Mouse (Mus musculus) brain, embryonic 14.5 days (tissue): ENCODE results near the gene Cacna2d3. TPM values are rescaled to one million over a fixed set of nuclear protein-coding genes. Genes with fewer than 3 reads are reported as not detected.

Experiments
- DNase-seq: peaks from one replicate; pipeline ENCODE4 v3.0.0-alpha.2; 2011; ENCODE audit warnings: low read depth
- CTCF ChIP-seq: fragments of 200-500 bp; IDR thresholded peaks from 2 replicates; pipeline ENCODE4 v1.5.1; 2012; ENCODE audit warnings: inconsistent platforms, mild to moderate bottlenecking, moderate library complexity, borderline replicate concordance; ENCODE audit not compliant: insufficient read depth, insufficient read length; ENCODE audit errors: extremely low read depth
- POLR2A ChIP-seq: fragments of 200-500 bp; IDR thresholded peaks from 2 replicates; pipeline ENCODE4 v1.6.1; 2012; ENCODE audit warnings: mild to moderate bottlenecking, inconsistent platforms, borderline replicate concordance; ENCODE audit not compliant: poor library complexity, insufficient read depth, insufficient read length, severe bottlenecking; ENCODE audit errors: extremely low read depth
- polyA plus RNA-seq: library from polyadenylated mRNA; depleted of rRNA; stranded (reverse); fragments of >200 nt; gene quantifications from 2 replicates; pipeline ENCODE4 v1.2.3, GENCODE M21; 2012

Cacna2d3 gene
- polyA plus RNA-seq, 1 experiment, result 32.5 TPM

DNA sequence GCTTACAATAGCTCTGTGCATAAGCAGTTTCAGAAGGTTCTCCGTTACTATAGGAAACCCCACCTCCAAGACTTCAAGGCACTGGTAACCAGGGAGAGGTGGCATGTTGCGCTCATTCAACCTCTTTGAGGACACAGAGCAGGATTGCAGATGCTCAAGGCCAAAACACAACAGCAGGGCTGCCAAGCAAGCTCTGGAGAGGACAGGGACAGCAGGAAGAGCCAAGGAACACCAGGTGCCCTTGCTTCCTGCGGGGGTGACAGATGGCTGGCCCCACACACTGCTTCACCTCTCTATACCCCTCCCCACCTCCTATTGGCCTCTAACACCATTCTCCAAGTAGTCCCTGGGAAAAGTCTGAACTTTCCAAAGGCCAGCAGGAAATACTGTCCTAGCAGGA lies 9.0 kb downstream of the Cacna2d3 start:
- no peak for TF ChIP-seq CTCF
- TF ChIP-seq POLR2A, result no peak
- no peak for DNase-seq

- TF ChIP-seq CTCF, result no peak
- no peak for TF ChIP-seq POLR2A
- DNase-seq, result peak; percentile 59
Observed at GRCm38 (mm10) chr14:29707561-29708335, 13.9 kb downstream of the Cacna2d3 start.

DNA sequence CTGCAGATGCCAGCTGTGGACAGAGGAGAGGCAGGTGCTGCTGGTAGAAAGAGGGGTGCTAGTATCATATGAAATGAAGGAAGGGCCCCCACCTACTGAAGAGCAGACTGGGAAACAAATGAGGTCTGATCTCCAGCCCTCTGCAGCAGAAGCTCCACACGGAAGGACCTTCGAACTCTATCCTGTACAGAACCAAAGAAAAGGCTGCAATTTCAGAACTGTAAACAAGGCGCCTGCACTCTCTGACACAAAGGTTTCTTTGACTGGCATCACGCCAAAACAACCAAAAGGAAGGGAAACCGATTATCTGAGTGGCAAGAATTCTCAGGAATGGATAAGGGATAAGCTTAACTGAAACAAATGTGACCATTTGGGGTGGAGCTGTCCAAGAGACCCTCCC lies 18.9 kb downstream of the Cacna2d3 start:
- DNase-seq, result no peak
- TF ChIP-seq POLR2A (no peak), CTCF (no peak)

DNA sequence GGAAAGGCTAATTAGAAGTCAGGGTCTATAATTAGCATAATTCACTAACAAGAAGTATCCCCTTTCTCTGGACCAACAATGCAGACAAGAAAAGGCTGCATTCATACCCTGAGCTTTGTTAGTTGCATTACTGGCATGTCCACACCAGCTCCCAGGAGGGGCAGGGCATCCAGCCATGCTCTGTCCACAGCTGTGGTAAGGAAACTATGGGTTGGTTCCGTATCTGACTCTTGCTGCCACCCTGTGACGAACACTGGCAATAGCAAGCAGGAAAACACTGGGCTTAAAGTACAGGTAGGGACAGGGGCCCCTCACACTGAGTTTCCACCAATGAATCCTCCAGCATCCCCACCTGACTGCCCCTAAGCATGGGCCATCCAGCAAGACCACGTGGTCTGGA lies 25.5 kb downstream of the Cacna2d3 start:
- peak; percentile 89 for DNase-seq
- TF ChIP-seq POLR2A (no peak), CTCF (peak; percentile 68)

GRCm38 (mm10) chr14:29672436-29673050 lies 49.1 kb downstream of the Cacna2d3 start:
- TF ChIP-seq CTCF (no peak), POLR2A (no peak)
- DNase-seq, result no peak

DNA sequence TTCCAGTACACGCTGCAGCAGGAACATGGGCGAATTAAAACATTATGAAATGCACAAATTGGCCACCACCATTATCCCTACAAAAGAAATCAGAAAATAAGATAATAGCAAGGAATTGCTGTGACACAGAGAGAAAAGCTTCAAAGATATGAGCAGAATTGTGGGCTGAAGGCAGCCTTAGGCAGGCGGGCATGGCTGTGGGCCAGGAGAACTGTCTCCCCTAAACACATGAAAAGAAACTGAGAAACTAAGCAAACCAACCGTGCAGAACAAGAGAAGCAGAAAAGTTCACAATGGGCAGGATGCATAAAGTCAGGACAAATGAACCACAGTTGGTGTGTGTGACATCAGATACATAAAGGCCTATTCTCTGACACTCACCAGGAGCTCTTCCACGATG lies 51.8 kb downstream of the Cacna2d3 start:
- TF ChIP-seq POLR2A (no peak), CTCF (no peak)

DNA sequence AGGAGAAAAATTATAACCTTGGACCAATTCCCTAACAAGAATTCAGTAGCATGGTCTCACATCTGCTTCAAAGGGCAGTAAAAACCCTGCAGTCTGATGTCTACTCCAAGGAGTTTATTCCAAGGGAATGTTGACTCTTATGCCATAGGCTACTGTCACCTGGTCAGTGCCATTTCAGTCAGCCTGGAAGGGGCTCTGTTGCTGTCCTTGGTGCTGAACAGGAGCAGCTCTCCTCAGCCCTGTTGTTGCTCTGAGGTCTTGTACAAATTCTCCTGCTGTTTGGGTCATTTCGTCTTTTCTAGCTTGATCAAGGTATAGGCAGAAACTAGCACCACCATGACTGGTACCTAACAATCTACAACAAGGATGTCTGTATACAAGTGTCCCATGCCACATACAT lies 64.7 kb downstream of the Cacna2d3 start:
- TF ChIP-seq POLR2A (no peak), CTCF (no peak)
- DNase-seq, result no peak

More for the DNA sequence above, 51.8 kb downstream of the Cacna2d3 start:
- DNase-seq, result peak; percentile 57

DNA sequence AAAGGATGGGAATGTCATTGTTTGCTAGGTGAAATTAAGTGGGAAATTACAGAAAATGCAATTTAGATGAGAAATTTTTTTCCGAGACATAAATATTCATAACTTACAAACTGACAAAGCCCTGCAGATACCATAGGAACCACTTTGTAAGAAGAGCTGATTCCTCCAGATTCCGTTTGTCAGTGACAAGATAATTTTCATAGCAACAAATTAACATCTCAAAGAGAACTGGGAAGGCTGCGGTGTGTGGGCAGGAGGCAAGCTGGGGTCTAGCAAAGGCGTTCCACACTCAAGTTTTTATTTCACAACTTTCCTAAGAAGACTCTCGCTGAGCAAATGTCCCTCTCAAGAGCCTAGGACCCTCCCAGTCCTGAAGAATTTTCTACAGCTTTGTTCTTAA lies 71.1 kb downstream of the Cacna2d3 start:
- no peak for TF ChIP-seq CTCF
- TF ChIP-seq POLR2A, result no peak
- DNase-seq, result peak; percentile 58

DNA sequence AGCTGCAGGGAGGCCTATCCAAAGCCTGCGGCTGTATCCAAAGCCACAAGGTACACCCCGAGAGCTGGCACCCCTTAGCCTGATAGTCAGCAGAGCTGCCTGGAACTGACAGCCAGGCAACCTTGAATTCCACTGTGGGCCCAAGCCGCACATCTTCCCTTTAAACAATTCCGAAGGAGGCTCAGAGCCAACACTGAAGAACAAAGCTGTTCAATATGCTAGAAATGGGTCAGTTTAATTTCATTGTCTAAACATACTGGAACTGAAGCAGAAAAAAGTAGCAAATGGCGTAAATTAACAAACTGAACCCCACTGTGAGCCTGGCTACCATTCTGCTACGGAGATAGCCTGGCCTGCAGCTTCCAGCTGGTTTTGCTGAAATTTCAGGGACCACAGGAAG lies 72.9 kb downstream of the Cacna2d3 start:
- TF ChIP-seq CTCF (no peak), POLR2A (no peak)
- peak; percentile 25 for DNase-seq

DNA sequence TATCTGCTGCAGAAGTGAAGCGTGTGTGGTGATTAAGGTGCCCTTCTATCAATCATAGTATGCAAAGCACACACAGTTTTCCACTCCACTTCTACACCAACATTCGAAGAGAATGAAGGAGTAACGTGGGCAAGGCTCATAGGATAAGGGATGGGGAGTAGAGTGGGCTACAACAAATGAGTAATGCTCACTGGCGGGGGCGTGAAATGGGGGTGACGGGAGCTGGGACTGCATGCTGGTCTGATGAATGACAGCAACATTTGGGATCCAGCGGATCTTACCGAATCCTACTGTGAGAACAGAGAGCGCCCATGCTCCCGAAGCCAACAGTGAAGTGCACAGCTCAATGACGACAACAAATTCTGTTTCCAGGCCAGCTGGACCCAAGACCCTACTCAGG lies 76.2 kb downstream of the Cacna2d3 start:
- DNase-seq, result no peak
- TF ChIP-seq CTCF, result no peak
- no peak for TF ChIP-seq POLR2A

DNA sequence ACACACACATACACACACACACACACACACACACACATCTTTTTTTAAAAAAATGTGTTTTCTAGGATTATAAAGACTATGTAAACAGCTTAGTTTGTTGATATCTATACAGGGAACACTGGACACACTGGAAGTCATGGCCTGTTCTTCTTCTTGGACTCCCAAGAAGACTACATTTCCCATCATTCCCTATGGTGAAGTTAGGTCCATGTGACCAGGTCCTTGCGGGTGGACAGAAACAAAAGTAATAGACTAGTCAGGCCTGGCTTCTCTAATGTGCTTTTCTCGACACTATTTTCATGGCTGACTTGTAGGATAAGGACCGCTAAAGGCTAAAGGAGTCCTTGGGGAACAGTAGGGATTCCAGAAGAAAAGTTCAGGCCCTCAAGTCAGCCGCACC lies 78.4 kb downstream of the Cacna2d3 start:
- TF ChIP-seq POLR2A, result no peak
- TF ChIP-seq CTCF, result no peak
- DNase-seq, result no peak

DNA sequence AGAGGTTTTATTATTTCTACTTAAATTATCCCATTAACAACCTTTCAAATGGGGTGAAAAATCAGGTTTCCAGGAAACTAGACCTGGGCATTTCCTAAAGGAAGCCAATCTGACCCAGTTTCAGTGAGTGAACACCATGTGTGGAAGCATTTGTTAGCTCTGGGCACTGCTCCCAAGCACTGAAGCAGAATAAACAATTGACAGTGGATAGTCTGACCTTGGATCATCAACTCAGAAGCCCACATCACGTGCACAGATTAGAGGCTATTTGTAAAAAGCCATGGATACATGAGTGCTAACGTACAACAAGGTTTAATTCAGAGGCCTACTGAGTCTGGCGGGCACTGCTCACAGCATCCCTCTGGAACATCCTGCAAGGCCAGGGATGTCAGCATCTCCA lies 82.4 kb downstream of the Cacna2d3 start:
- DNase-seq, result peak; percentile 62
- no peak for TF ChIP-seq POLR2A

- no peak for TF ChIP-seq CTCF
- no peak for TF ChIP-seq POLR2A
- DNase-seq, result no peak
Observed at GRCm38 (mm10) chr14:29628213-29628612, 93.5 kb downstream of the Cacna2d3 start.

GRCm38 (mm10) chr14:29612436-29612835 lies 109.2 kb downstream of the Cacna2d3 start:
- no peak for DNase-seq
- TF ChIP-seq POLR2A (no peak), CTCF (no peak)
